Mouse (Mus musculus): ENCODE measurements around the gene Slc7a10. TPM values are rescaled to one million over a fixed set of nuclear protein-coding genes. Genes with fewer than 3 reads are reported as not detected.

Slc7a10 gene
- total RNA-seq, 2 experiments from 2014 or later: 0.88 to 1.6 TPM

DNA sequence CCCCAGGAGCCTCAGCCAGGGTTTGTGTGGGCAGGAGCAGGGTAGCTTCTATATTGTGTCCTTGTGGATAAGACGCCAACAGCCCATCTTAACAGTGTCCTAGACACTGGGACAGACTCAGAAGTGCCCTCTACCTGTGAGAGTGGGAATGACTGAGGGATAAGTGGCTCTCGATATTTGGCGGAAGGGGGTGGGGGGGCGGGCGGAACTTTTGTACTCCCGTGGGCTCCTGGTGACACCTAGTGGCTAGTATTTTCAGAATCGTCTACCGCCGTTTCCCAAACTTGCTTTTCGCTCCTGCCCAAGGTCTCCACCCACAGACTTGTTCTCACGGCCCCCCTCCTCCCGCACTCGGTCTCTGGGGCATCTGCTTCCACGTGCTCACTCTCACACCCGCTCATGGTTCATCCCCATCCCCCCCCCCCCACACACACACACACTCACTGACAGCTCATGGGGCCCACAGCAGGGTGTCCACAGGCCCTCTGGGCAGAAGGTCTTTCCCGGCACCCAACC is 14.3 kb upstream of the Slc7a10 start:
- intact Hi-C loops (cut with DNase I): loop anchor here (1.0 to 10.0 kb wide), 5 partner anchors 93 to 767 kb away; no protein-coding TSS in a partner anchor
- DNase-seq: peak; percentile 78 to 88

DNA sequence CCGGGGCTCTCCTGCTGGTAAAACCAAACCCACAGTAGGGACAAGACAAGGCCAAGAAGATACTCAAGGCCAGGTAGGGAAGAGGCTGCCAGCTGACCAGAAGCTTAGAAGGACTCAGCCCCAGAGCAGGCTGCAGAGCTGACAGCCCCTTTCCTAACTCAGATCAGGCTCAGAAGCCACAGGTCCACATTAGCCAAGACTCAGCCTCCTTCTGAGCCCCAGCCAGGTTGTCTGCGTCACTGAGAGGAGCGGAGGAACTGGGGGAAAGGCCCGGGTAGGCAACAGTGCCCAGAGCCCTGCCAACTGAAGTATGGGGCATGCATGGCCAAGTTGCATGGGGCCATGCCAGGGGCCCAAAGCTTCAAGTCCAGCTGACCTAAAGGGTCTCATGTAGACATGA is 13.7 kb upstream of the Slc7a10 start:
- intact Hi-C loops (cut with DNase I): loop anchor here (1.0 to 10.0 kb wide), 4 partner anchors 92 to 768 kb away; no protein-coding TSS in a partner anchor

DNA sequence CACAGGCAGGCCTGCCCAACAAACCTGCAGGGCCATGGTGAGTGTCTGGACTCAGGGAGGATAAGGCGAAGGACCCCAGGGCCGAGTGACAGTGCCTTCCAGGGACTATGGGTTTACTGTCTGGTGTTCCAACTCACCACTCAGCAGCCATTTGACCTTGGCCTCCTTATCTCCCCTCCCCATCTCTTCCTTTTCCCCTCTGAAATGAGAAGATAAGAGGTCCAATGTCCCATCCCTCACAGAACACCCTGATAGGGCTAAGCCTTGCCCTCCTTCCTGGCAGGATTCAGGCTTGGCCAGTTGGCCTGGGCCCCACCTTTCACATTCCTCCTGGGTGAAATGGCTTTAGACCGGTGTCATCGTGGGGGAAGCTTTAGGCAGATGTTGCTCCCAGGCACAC is 10.7 kb upstream of the Slc7a10 start:
- no peak for DNase-seq
- intact Hi-C loops (cut with DNase I): loop anchor here (10.0 kb wide), 2 partner anchors 321 to 771 kb away; no protein-coding TSS in a partner anchor

More for the DNA sequence above, 13.7 kb upstream of the Slc7a10 start:
- no peak for DNase-seq

DNA sequence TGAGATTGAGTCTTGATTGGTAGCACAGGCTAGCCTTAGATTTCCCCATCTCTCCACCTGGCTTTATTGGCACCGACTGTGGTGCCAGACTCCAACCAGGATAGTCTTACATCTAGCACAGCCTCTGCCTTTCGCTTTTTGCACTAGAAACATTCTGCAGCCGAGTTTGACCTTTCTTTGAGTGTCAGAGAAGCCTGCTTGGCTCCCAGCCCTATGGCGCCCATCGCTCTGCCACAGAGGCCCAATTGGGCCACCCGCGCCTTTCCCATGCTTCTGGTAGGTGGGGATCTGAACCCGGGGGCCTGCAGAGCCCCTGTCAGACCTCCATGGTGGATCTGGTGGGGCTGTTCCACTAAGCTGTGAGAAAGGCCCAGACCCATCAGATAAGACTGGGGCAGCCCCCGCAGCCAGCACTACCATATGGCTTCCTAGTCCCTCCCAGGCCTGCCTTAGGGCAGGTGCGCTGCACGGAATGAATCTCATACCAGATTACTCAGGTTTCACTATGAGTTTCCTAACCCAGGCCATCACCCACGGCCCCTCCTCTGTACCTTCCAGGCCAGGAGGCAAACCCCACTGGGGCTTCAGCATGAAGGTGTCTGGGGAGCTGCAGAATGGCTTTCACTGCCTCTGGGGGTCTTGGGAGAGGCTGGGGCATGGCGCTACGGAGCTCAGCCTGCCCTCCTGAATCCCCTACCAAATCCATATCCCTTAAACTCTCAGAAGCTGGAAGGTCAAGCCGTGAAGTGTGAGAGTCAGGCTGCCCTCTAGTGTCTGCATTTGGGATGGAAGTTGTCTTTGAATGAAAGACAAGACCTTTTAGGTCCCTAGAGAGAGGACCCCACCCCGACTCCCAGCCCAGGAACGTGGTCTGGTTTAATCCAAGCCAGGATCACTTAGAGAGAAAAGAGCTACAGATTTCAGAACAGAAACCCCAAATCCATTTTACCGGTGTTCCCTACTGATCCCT is 9.5 kb upstream of the Slc7a10 start:
- peak; percentile 27 to 53 for DNase-seq

DNA sequence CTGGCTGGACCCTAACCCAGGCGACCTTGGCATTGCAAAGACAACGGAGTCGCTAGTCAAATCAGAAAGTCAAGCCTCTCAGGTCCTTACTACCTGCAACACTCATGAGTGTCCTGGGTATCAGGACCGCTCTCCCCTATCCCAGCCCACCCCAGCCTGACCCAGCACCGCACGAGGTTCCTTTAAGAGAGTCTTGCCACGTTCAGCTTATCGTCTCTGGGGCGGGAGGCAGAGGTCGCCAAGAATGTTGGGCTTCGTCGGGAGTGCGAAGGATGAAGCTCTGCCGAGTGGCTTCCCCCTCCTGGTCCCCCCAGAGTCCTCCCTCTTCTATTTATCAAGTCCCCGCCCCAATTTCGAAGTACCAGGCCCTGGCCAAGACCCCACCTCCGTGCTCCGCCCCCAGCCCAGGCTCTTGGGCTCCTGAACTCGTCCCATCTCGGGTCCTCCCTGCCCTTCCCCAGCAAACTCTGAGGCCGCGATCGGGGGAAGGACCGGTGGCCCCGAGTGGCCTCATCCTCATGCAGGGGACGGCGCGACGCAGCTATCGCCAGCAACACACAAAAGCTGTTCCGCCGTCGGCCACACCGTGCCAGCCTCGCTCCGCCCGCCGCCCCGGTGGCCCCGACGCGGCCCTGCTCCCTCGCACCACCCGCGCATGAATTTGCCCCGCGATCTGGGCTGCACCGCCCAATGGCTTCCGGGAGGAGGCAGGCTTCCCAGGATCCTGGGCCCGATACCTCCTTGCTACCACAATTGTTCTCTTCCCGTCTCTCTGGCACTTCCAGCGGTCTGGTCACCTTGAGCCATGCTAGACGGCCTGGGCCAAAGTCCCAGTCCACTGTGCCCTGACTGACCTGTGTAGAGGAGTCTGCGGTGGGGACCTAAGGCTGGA is 1.1 kb upstream of the Slc7a10 start:
- DNase-seq: peak in 1 of 2 experiments; percentile 46
- intact Hi-C loops (cut with DNase I): no loop called here

More for the DNA sequence above, 9.5 kb upstream of the Slc7a10 start:
- intact Hi-C loops (cut with DNase I): loop anchor here (10.0 kb wide), 2 partner anchors 322 to 772 kb away; no protein-coding TSS in a partner anchor

GRCm38 (mm10) chr7:35189699-35190098 is 3.5 kb downstream of the Slc7a10 start:
- intact Hi-C loops (cut with DNase I): no loop called here
- no peak for DNase-seq

DNA sequence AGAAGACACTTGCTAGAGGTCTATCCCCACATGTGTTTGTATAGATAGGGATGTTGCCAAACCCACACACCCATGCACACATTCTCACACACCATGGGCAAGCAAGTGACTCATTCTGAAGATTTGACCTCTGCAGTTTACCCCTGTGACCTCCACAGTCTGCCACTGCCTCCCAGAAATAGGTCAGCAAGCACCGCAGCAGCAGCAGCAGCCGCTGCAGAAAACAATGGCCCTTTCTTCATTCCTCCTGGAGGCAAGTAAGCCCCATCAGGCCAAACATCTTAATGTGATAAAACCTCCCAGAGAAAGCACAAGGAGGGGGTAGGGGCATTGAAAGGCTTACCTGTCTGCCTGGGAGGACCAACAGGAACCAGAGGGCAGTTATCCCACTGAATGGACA is 5.1 kb downstream of the Slc7a10 start:
- no peak for DNase-seq
- intact Hi-C loops (cut with DNase I): no loop called here

DNA sequence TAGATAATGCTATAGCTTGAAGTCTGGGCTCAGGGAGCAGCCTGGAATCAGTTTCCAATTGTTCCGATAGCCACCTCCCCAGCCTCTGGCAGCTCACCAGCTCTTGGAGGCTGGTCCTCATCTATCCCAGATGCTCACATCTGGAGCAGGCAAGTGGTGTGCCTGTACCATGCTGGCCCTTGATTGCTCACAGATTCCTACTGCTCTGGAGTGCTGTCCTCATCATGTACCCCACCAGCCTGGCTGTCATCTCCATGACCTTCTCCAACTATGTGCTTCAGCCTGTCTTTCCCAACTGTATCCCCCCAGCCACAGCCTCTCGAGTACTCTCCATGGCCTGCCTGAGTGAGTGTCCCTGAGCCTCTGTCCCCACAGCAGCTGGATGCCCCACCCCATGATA is 10.8 kb downstream of the Slc7a10 start:
- intact Hi-C loops (cut with DNase I): no loop called here
- DNase-seq: no peak

DNA sequence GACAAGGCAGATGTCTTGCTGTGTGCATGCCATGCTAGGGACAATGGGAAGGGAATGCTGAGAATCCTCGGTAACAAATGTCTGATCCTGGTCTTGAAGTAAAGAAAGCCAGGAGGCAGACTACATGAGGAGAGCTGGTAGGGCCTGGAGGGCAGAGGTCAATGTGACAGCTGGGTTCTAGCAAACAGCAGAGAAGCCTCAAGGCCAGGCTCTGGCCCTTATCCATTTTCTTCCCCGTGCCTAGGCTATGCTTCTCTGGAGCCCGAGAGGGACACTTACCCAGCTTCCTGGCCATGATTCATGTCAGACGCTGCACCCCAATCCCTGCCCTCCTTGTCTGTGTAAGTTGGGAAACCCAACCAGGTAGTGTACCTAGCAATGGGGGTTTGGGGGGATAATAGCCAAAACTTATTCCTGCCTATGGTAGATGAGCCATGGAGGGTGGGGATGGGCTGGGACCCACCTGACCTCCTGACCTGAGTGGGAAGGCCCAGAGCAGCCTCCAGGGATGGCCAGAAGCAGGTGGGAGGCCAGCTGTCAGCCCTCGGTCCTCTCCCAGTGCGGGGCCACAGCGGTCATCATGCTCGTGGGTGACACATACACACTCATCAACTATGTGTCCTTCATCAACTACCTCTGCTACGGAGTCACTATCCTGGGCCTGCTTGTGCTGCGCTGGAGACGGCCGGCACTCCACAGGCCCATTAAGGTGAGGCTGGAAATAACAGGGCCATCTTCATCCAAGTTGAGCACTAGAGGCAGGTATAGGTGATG is 13.0 kb downstream of the Slc7a10 start:
- no peak for DNase-seq
- intact Hi-C loops (cut with DNase I): no loop called here

DNA sequence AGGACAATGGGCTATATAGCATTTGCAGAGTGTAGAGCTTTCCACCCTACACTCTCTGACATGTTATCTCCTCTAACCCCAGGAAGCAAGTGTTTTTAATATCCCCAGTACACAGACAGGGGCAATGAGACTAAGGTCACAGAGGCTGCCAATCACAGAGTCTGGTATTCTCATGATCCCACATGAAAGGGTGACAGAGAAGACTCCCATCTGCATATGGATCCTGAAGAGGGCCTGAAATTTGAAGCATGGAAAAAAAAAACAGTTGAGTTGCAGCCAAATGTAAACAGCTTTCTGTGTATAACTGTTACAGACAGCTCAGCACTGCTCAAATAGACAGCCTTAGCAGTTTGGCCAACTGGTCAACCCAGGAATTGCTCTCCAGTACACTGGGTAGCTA is 13.6 kb downstream of the Slc7a10 start:
- intact Hi-C loops (cut with DNase I): no loop called here
- no peak for DNase-seq

GRCm38 (mm10) chr7:35211791-35212190 is 25.6 kb downstream of the Slc7a10 start:
- intact Hi-C loops (cut with DNase I): no loop called here
- no peak for DNase-seq

- intact Hi-C loops (cut with DNase I): no loop called here
- DNase-seq: peak; percentile 34 to 39
Observed at GRCm38 (mm10) chr7:35214442-35215222, 28.4 kb downstream of the Slc7a10 start.

- intact Hi-C loops (cut with DNase I): no loop called here
- peak; percentile 82 to 83 for DNase-seq
Observed at GRCm38 (mm10) chr7:35215225-35215624, 29.0 kb downstream of the Slc7a10 start, which contains the start of gene Lrp3. Lrp3 (minus strand) TSS chr7:35215498.

- intact Hi-C loops (cut with DNase I): loop anchor here (2.0 kb wide), 1 partner anchor 19 kb away; no protein-coding TSS in a partner anchor
Observed at GRCm38 (mm10) chr7:35215731-35216130, 29.5 kb downstream of the Slc7a10 start.

GRCm38 (mm10) chr7:35220694-35221365 is 34.6 kb downstream of the Slc7a10 start:
- no peak for DNase-seq
- intact Hi-C loops (cut with DNase I): no loop called here

More at GRCm38 (mm10) chr7:35215731-35216130, 29.5 kb downstream of the Slc7a10 start:
- no peak for DNase-seq

- no peak for DNase-seq
- intact Hi-C loops (cut with DNase I): no loop called here
Observed at GRCm38 (mm10) chr7:35230333-35230732, 44.1 kb downstream of the Slc7a10 start.

- no peak for DNase-seq
- intact Hi-C loops (cut with DNase I): no loop called here
Observed at GRCm38 (mm10) chr7:35232796-35233455, 46.7 kb downstream of the Slc7a10 start.

- DNase-seq: no peak
- intact Hi-C loops (cut with DNase I): loop anchor here (2.0 kb wide), 1 partner anchor 17 kb away; no protein-coding TSS in a partner anchor
Observed at GRCm38 (mm10) chr7:35233861-35234260, 47.7 kb downstream of the Slc7a10 start.

Data from heart, postnatal 14 days (tissue).